Mouse (Mus musculus) left cerebral cortex, postnatal 4 days (tissue): ENCODE measurements around the gene Evi5. TPM values are rescaled to one million over a fixed set of nuclear protein-coding genes. Genes with fewer than 3 reads are reported as not detected.

Experiments
- DNase-seq: peaks from one replicate; pipeline ENCODE4 v3.0.0-alpha.2; 2022
- intact Hi-C: fragments of 180-260 bp; cut with DNase I; formaldehyde crosslinking; loops from one replicate; pipeline ENCODE4 v1.15.1; 2025
- total RNA-seq, 2 experiments: library from RNA; stranded (reverse); gene quantifications; 2 replicates each; pipeline ENCODE4 v1.2.3; 2021

The Evi5 gene
- total RNA-seq, 2 experiments from 2014 or later, result 69.0 to 75.8 TPM

GRCm38 (mm10) chr5:107720991-107721637 lies 153.8 kb downstream of the Evi5 start:
- peak; percentile 8 for DNase-seq

GRCm38 (mm10) chr5:107720511-107720910 lies 154.4 kb downstream of the Evi5 start:
- DNase-seq, result no peak
- intact Hi-C loops, result no loop called here

More at GRCm38 (mm10) chr5:107720991-107721637, 153.8 kb downstream of the Evi5 start:
- intact Hi-C loops, result no loop called here

- DNase-seq, result no peak
- intact Hi-C loops, result no loop called here
These were observed 155.1 kb downstream of the Evi5 start for GRCm38 (mm10) chr5:107719786-107720185.

GRCm38 (mm10) chr5:107719209-107719608 lies 155.7 kb downstream of the Evi5 start:
- DNase-seq, result no peak
- intact Hi-C loops, result no loop called here

- intact Hi-C loops, result no loop called here
- no peak for DNase-seq
These were observed 157.0 kb downstream of the Evi5 start for GRCm38 (mm10) chr5:107717871-107718361.

GRCm38 (mm10) chr5:107711689-107712088 lies 163.2 kb downstream of the Evi5 start:
- DNase-seq, result no peak
- intact Hi-C loops, result no loop called here

- intact Hi-C loops, result no loop called here
- DNase-seq, result no peak
These were observed 166.6 kb downstream of the Evi5 start for GRCm38 (mm10) chr5:107708124-107708797.

GRCm38 (mm10) chr5:107706262-107706661 lies 168.6 kb downstream of the Evi5 start:
- no peak for DNase-seq

GRCm38 (mm10) chr5:107705756-107706155 lies 169.2 kb downstream of the Evi5 start:
- intact Hi-C loops, result no loop called here
- DNase-seq, result no peak

More at GRCm38 (mm10) chr5:107706262-107706661, 168.6 kb downstream of the Evi5 start:
- intact Hi-C loops, result no loop called here

GRCm38 (mm10) chr5:107703207-107703763 lies 171.6 kb downstream of the Evi5 start:
- intact Hi-C loops, result no loop called here
- no peak for DNase-seq

- intact Hi-C loops, result no loop called here
These were observed 173.2 kb downstream of the Evi5 start for GRCm38 (mm10) chr5:107701658-107702057.

GRCm38 (mm10) chr5:107700873-107701272 lies 174.0 kb downstream of the Evi5 start:
- intact Hi-C loops, result no loop called here
- no peak for DNase-seq

More at GRCm38 (mm10) chr5:107701658-107702057, 173.2 kb downstream of the Evi5 start:
- DNase-seq, result no peak

GRCm38 (mm10) chr5:107698888-107699287 lies 176.0 kb downstream of the Evi5 start:
- no peak for DNase-seq
- intact Hi-C loops, result no loop called here

GRCm38 (mm10) chr5:107695019-107695418 lies 179.9 kb downstream of the Evi5 start:
- DNase-seq, result no peak

More at GRCm38 (mm10) chr5:107695019-107695418, 179.9 kb downstream of the Evi5 start:
- intact Hi-C loops, result no loop called here

Other genes with a start within 250 kb of the Evi5 start
- under 1 TPM in 1 of 2 experiments, not detected in 1; 0.36 TPM for gene Gfi1, start 149.1 kb downstream of the Evi5 start, total RNA-seq
- gene Ube2d2b, start 45.0 kb downstream of the Evi5 start, total RNA-seq, result not detected
- gene Rpl5, start 25.4 kb upstream of the Evi5 start, total RNA-seq, result 100 to 1,000 TPM; 147 to 148 TPM
- 10 to 100 TPM; 36.3 to 37.9 TPM for gene Fam69a, start 112.0 kb upstream of the Evi5 start, total RNA-seq
- gene Mtf2, start 190.6 kb upstream of the Evi5 start, total RNA-seq, result 10 to 100 TPM; 73.8 to 81.7 TPM